Mouse (Mus musculus) cerebellum, adult 11 months (tissue): Measurements from ENCODE around the gene Upp2.

Experiments used
- DNase-seq: peaks from one replicate; pipeline ENCODE4 v3.0.0; 2022

The Upp2 gene

DNA sequence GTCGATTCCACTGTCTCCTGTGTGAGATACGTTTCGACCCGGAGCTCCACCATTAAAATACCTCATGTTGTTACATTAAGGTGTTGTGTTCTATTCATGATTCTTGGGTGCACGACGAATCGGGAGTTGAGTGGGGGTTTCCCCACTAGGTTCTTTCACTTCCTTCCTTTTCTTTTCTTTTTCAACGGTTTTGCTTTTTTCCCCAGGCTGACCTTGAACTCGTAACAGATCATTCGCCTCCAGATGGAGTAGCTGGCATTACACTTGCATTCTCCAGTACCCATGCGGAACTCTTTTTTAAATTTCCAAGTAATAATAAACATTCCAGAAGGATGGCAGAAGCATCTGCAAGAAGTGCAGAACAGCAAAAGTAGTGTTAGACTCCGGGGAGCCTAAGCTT is 58.1 kb downstream of the Upp2 start:
- DNase-seq, result no peak

DNA sequence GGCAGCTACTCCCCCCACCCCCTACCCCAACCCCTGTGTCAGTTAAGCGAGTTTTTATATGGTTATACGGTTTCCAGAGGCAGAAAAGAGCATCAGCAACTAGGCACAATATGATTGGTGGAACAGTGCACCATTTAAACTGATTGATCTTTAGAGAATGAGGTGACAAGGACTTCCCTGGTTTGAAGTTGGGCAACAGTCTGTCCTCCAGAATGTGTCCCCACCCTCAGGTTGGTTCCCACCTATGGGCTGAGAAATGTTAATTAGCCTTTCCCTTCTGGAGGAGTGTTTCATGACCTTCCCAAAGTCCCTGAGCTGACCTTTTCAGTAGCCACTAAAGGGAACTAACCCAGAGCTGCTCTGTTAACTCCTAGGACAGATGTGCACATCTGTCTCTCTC is 58.6 kb downstream of the Upp2 start:
- no peak for DNase-seq

- DNase-seq, result no peak
These were observed 59.2 kb downstream of the Upp2 start for GRCm38 (mm10) chr2:58626136-58626769.

DNA sequence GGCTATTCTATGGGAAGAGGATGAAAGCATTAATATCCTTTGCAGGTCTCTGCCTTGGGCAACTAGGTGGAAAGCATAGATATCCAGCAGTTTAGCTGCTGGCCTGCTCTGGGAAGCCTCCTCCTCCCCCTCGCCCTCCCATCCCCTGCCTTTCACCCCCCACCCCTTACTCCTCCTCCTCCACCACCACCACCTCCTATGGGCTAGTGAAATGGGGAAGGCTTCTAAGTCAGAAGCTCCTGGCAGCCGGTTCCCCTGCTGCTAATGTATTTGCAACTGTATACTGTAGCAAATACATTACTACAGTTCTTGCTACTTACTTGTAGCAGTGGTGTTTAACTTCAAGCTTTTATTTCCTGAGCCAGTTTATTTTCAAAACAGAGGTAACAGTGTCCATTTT is 60.9 kb downstream of the Upp2 start:
- no peak for DNase-seq

DNA sequence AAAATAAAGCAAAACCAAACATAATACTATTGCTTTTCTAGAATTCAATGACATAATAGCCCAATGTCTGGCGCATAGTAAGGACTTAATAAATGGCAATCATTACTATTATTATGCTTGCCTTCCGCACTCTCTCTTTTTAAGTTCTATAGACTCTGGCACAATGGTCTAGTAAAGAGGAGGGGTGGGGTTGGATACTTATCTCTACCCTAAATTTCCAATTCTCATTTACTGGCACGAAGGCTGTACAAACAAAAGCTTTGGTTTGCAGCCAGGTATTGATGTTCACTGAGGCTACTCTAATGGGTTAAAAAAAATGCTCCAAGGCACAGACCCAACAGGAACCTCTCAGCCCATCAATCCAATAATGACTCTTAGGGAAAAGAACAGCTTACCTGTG is 61.9 kb downstream of the Upp2 start:
- DNase-seq, result no peak

GRCm38 (mm10) chr2:58629440-58629839 is 62.3 kb downstream of the Upp2 start:
- DNase-seq, result no peak

DNA sequence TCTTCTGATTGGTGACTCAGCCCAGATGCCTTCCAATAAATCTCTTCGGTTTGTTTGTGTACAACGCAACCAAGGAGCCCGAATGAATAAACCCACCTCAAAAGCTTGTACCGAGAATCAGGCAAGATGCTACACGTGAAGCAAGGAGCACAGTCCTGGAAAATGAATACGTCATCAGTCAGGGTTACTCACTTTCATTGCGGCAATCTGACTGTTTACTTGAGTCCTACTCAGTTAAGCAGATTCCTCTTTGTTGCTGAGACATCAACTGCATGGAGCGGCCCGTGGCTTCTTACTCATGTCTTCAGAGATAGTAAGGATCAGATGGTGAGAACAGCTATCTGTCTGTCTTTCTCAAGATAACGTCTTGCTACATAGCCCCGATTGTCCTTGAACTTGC is 66.7 kb downstream of the Upp2 start:
- DNase-seq, result no peak

- DNase-seq, result no peak
These were observed 74.9 kb downstream of the Upp2 start for GRCm38 (mm10) chr2:58641761-58642555.

GRCm38 (mm10) chr2:58645667-58646066 is 78.6 kb downstream of the Upp2 start:
- DNase-seq, result no peak

DNA sequence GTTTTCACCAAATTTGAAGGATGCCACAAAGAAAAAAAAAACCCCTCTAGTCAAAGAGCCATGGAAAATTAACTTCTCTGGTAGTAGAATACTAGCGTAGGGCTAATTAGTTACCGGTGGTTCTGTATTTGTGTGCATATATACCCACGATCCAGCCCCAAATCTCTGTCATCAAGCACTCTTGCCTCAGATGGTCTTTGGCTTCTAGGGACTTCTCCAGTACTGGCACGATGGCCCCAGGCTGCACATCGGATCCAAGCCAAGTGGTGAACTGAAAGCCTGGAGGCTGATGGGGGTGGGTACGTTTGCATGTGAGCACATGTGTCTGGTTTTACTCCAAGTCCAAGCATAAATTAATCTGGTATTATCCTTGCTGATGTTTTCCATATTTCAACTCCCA is 88.1 kb downstream of the Upp2 start:
- DNase-seq, result no peak

DNA sequence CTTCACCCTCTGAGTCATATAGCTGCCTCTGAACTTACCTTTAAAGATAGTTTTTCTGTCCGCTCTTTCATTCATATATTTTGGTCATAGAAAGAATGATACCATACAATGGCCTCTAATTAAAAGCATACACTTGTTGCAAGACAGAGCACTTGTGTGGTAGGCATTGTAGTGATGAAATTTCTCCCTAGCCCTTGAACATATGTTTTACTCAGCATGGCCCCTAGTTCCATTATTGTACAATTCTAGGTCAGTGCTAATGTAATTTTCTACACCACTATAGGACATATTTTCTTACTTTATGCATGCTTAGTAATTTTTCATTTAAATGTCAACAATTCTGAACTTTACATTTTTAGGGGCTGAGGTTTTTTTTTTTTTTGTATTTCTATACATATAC is 89.9 kb downstream of the Upp2 start:
- DNase-seq, result no peak

GRCm38 (mm10) chr2:58657855-58658254 is 90.8 kb downstream of the Upp2 start:
- DNase-seq, result no peak

DNA sequence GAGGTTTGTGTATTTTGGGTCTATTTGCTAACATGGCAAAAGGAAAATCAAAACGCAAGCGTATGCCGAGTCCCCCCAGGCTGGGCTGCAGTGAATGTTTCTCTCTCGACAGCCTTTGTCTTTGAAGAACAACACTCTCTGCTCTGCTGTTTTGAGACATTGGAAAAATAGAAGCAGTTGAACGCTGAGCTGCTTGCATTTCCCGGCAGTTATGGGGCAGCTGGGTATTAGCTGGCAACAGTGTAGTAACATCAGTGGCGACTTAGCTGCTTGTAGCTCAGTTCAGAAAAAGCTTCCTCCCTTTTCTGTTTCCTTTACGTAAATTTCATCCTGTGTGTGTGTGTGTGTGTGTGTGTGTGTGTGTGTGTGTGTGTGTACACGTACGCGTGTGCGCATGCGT is 93.5 kb downstream of the Upp2 start:
- DNase-seq, result no peak

GRCm38 (mm10) chr2:58661116-58661515 is 94.0 kb downstream of the Upp2 start:
- no peak for DNase-seq

- no peak for DNase-seq
These were observed 95.6 kb downstream of the Upp2 start for GRCm38 (mm10) chr2:58662661-58663060.

- DNase-seq, result no peak
These were observed 96.5 kb downstream of the Upp2 start for GRCm38 (mm10) chr2:58663404-58664120.

DNA sequence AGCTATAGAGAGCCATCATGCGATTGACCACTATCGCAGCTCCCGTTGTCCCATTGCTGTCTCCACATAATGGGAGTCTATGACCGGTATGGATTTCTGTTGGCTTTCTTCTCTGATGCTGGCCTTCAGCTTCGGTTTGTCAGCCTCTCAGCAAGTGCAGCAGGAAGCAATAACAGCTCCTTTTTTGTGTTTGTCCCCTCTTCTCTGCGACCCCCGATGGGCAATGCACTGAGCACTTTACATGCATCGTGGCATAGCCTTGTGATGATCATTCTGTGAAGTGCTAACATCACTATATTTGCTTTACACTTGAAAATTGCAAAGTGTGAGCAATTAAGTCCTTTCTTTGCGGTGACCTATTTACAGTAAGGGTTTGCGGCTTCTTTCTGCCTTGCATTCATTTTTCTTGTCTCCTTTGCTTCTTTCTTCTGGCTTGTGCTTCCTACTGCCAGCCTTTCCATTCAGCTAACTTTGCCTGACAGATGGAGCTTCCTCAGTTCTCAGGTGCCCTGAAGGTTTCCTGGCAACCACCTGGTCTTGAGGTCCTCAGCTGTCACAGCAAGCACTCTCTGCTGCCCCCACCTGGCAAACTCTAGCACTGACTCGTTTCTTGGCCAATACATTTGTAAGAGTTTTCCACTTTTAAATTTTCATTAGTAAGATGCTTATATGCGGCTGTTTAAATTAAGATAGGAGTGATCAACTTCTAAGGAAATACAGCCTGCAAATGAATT is 98.2 kb downstream of the Upp2 start:
- peak; percentile 91 for DNase-seq

GRCm38 (mm10) chr2:58667298-58667697 is 100.2 kb downstream of the Upp2 start:
- peak; percentile 38 for DNase-seq

GRCm38 (mm10) chr2:58667991-58668390 is 100.9 kb downstream of the Upp2 start:
- DNase-seq, result peak; percentile 70

- no peak for DNase-seq
These were observed 102.0 kb downstream of the Upp2 start for GRCm38 (mm10) chr2:58669114-58669513.

DNA sequence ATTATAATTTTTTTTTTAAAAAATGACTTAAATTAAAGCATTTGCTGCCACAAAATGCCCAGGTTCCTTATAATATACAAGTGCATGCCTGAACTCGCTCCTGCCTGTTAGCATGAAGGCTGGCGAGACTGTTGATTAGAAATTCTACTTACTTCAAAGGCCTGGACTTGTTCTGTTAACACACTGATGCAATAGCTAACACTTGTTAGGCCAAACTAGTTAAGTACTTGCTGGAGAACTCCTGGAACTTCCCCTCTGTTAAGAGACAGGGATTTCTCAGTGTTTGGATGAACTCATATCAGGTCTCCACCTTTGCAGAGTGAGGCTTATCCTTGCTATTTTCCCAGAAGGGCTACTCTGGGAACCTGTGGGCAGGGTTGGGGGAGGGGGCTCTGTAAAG is 105.4 kb downstream of the Upp2 start:
- DNase-seq, result no peak

DNA sequence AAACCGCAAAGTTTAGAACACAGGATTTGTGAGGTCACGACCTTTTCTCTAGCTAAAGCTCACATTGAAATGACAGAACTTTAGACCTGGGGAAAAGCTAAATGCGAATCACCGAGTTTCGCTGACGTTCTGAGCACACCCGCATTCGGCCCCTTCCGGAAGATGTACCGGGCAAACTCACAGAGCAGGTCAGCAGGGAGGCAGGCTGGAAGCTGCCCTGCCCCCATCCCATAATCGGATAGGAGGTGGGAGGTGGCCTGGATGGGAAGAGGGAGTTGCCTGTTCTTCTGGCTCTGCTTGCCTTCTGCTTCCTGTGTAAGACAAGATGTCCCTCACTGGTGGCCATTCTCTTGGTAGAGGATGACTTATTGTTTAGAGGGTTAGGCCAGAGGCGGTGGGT is 112.9 kb downstream of the Upp2 start:
- no peak for DNase-seq

DNA sequence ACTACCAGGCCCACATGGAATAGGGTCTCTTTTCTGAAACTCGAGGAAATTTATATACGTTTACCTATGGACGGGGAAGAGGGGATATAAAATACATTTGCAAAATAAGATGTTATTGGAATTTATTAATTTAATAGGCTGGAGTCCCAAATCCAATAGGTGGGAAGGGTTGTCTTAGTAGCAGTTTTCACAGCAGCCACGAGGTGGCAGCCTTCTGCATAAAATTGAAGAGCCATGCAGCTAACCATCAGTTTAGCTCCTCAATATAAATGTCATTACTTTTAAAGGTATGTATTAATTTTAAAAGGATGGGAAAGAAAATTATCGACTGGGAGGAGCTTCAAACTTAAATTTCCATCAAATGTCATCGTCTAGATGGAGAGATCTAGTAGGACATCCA is 113.7 kb downstream of the Upp2 start:
- DNase-seq, result peak; percentile 46
